Mouse (Mus musculus) E14TG2a.4 (cell line): Measurements from ENCODE around the gene Saysd1.

Experiments used
- CTCF ChIP-seq: conservative IDR thresholded peaks from 2 replicates; pipeline ENCODE4 v1.5.1; 2014; ENCODE audit warnings: low read length
- NANOG ChIP-seq: IDR thresholded peaks from 2 replicates; pipeline ENCODE4 v1.6.1; 2014; ENCODE audit warnings: borderline replicate concordance, low read length, mixed read lengths
- POU5F1 ChIP-seq: IDR thresholded peaks from 2 replicates; pipeline ENCODE4 v1.6.1; 2014; ENCODE audit warnings: low read length, borderline replicate concordance

GRCm38 (mm10) chr14:20168478-20168877, 30.1 kb upstream of the Saysd1 start:
- no peak for TF ChIP-seq CTCF
- TF ChIP-seq NANOG, result no peak
- no peak for TF ChIP-seq POU5F1
